Mouse (Mus musculus) cerebellum, adult 2 months (tissue): ENCODE results near the gene Trim62.

Experiments
- CTCF ChIP-seq: fragments of 200-500 bp; IDR thresholded peaks from 2 replicates; pipeline ENCODE4 v1.5.1; 2011; ENCODE audit warnings: low read depth, mild to moderate bottlenecking, control low read depth, low read length, moderate library complexity, borderline replicate concordance; ENCODE audit not compliant: insufficient read depth
- POLR2A ChIP-seq: fragments of 200-500 bp; IDR thresholded peaks from 2 replicates; pipeline ENCODE4 v1.6.1; 2011; ENCODE audit warnings: low read length, control low read depth, borderline replicate concordance; ENCODE audit not compliant: insufficient read depth

DNA sequence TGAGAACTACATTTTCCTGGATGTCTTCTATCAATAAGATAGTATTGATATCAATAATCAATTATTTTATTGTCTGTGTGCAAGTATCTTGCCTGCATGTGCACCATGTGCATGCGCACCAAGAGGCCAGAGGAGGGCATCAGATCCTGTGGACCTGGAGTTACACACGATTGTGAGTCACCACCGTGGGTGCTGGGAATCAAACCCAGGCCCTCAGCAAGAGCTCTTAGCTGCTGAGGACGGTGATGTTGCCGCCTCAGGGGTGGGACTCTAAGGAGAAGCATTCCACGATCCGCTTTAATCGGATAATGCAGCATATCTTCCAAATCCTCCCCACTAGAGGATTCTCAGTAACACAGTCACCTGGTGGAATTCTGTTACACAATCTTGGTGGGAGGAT, 2.2 kb downstream of the Trim62 start:
- TF ChIP-seq POLR2A (no peak), CTCF (peak; percentile 24; the same call in 1 of the 2 replicates)
